Mouse (Mus musculus) embryonic stem cell, embryonic (primary cell): ENCODE measurements around the gene Tob1.

ENCODE experiments used
- CTCF ChIA-PET, 4 experiments: fragments of 300-600 bp in 2 of 4; fragments of 350-600 bp in 2 of 4; sonication (Branson Sonifier 250); formaldehyde crosslinking; loops; one replicate each; lab custom pipeline; 2022; ENCODE audit warnings: inconsistent platforms in 2 of 4; lab: Charles Lee
- POLR2A ChIA-PET, 4 experiments: fragments of 300-600 bp in 2 of 4; fragments of 350-600 bp in 2 of 4; sonication (Branson Sonifier 250); formaldehyde crosslinking; loops; one replicate each; lab custom pipeline; 2022; ENCODE audit warnings: antibody characterized with exemption in 4 of 4, inconsistent platforms in 1 of 4; lab: Charles Lee

Tob1 gene

GRCm38 (mm10) chr11:94234380-94234779 is 23.1 kb downstream of the Tob1 start:
- ChIA-PET POLR2A (interaction anchor here in 2 of 4 experiments (1.0 to 15.4 kb wide), 6 partner anchors 9 to 47 kb away, joined by 3 to 280 read pairs (median 9); partner anchors contain the start of genes Tob1 (in 2 of the 2) and Gm21885 (in 1 of the 2)), CTCF (interaction anchor here in 1 of 4 experiments (1.4 to 3.5 kb wide), 2 partner anchors 24 to 101 kb away, joined by 4 to 19 read pairs; partner anchors contain the start of gene Tob1)

DNA sequence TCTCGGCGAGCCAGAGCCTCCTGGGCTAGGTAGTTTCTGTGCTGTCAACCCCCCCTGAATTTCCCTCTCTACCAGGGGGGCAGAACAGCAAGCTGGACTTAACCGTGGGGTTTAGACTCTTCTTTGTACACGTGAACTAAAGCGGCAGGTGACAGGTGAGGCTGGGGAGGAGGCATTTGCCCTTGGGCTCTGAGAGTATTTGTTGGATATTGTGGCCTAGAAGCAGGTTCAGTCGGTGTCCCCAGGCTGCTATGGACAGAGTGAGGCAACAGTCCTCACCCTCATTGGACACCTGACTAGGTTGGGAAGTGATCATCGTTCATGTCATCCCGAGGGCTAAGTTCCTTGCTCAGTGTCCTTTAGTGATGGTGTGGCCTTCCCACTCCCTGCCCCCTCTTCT is 23.6 kb downstream of the Tob1 start:
- ChIA-PET CTCF (interaction anchor here in 2 of 4 experiments (0.6 to 3.5 kb wide), 5 partner anchors 12 to 171 kb away, joined by 4 to 19 read pairs (median 9); partner anchors contain the start of genes Tob1 (in 1 of the 2) and Wfikkn2 (in 1 of the 2)), POLR2A (interaction anchor here in 3 of 4 experiments (1.2 to 4.8 kb wide), 6 partner anchors 10 to 46 kb away, joined by 3 to 53 read pairs (median 10); partner anchors contain the start of genes Tob1 (in 3 of the 3) and Gm21885 (in 1 of the 3))

- ChIA-PET POLR2A (interaction anchor here (0.6 to 4.8 kb wide), 26 partner anchors 9 to 170 kb away, joined by 3 to 53 read pairs (median 6); partner anchors contain the start of genes Tob1 (in 3 of the 4), Gm21885 (in 1 of the 4) and Wfikkn2 (in 1 of the 4)), CTCF (interaction anchor here (0.6 to 3.5 kb wide), 27 partner anchors 9 to 250 kb away, joined by 3 to 19 read pairs (median 3); partner anchors contain the start of genes Spata20 (in 2 of the 4), Wfikkn2 (in 2 of the 4) and Tob1 (in 1 of the 4))
Measured at GRCm38 (mm10) chr11:94236074-94236473, 24.8 kb downstream of the Tob1 start.

DNA sequence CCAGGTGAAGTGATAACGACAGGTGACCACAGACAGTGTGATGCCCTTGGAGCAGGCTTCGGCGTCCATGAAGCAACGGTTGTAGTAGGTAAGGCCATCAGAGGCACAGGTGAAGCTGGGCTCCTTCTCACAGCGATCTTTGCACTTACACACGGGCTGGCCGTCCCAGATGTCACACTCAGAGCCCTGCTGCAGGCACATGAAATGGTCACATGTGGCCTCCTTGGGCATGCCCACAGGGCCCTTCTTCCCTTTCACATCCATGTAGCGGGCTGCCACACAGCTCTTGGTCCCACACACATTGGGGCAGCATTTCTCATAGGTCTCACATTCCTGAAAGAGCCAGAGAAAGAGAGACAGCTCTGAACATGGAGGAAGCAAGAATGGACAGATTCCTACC is 27.5 kb downstream of the Tob1 start:
- CTCF ChIA-PET, result interaction anchor here in 2 of 4 experiments (1.1 to 1.5 kb wide), 2 partner anchors 19 to 105 kb away, joined by 3 to 4 read pairs; no protein-coding TSS in a partner anchor

DNA sequence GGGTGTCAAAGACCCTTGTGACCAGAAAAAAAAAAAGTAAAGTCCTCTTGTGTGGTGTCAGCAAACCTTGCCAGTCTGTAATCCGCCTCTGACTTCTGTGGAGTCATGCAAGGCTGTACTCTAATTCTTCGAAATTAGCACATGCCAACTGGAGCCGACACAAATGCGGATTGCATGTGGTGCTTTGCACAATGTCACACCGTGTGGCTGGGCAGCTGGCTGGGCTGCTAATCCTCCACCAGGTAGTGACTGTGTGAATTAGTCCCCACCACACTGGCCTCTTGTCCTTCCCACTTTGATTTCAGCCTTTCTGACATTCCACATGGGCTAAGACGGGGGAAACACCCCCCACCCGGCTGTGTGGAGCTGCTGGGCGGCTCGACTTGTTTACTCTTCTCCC is 28.5 kb downstream of the Tob1 start:
- CTCF ChIA-PET, result interaction anchor here in 1 of 4 experiments (0.7 to 1.1 kb wide), 3 partner anchors 19 to 286 kb away, joined by 3 read pairs; no protein-coding TSS in a partner anchor
- POLR2A ChIA-PET, result interaction anchor here in 2 of 4 experiments (1.0 to 1.7 kb wide), 4 partner anchors 8 to 111 kb away, joined by 3 to 5 read pairs (median 3); partner anchors contain the start of gene Tob1 (in 2 of the 2)

More for the DNA sequence above, 27.5 kb downstream of the Tob1 start:
- POLR2A ChIA-PET, result interaction anchor here in 3 of 4 experiments (0.7 to 4.8 kb wide), 4 partner anchors 24 to 28 kb away, joined by 3 to 53 read pairs (median 22); partner anchors contain the start of gene Tob1 (in 3 of the 3)

GRCm38 (mm10) chr11:94242760-94243421 is 31.6 kb downstream of the Tob1 start:
- ChIA-PET POLR2A (interaction anchor here (0.5 to 4.6 kb wide), 21 partner anchors 11 to 744 kb away, joined by 3 to 25 read pairs (median 3); partner anchors contain the start of gene Tob1 (in 3 of the 4)), CTCF (interaction anchor here in 3 of 4 experiments (0.6 to 1.5 kb wide), 8 partner anchors 17 to 313 kb away, joined by 3 to 5 read pairs (median 4); no protein-coding TSS in a partner anchor)

DNA sequence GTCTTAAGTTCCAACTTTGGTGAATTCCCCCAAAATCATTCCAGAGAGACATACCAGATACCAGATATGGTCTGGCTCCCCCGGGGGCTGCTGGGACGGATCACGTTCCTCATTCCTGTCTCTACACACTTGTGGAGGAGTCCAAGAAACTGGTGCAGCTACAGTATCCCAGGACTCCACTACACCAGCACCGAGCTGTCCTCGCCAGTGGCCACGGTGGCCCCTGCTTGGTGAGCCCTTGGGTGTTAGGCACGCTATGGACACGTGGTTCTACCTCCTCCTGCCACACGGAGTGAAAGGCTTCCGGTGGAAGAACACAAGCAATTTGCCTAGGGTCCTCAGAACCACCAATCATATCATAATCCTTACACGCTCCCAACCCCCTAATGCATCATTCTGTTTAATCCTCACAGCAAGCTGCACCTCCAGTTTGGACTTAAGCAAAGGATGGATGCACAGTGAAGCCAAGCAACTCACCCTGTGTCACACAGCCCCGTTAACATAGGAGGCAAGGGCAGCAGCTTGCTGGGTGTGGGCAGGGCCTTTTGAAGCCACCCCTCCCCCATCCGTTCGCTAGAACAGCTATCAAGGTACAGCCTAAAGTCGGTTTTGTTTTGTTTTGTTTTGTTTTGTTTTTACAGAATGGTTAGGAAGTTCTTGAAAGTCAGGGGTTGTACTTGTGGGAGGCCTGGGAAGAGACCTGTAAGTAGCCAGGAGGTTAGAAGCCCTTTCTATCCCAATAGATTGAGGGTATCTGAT is 32.3 kb downstream of the Tob1 start:
- ChIA-PET CTCF (interaction anchor here (0.6 to 1.5 kb wide), 9 partner anchors 22 to 313 kb away, joined by 3 to 11 read pairs (median 3); no protein-coding TSS in a partner anchor), POLR2A (interaction anchor here (0.6 to 4.6 kb wide), 18 partner anchors 12 to 110 kb away, joined by 3 to 25 read pairs (median 4); partner anchors contain the start of gene Tob1 (in 4 of the 4))

DNA sequence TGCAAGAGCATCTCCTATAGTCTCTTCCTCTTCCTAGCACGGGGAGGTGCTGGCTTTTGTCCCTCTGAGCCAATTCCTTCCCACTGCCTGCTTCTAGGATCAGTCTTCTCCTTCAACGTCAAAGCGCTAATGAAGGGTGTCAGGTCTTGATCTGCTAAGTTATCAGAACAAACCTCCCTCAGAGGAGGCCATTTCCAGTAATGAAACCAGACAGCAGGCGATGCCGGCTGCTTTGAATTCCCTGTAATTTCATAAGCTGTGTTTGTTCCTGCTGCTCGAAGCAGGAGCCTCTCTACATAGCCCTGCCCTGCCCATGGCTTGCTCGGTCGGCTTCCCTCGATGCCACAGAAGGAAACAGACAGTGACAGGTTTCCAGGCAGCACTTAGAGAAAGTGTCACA is 33.1 kb downstream of the Tob1 start:
- ChIA-PET CTCF (interaction anchor here in 3 of 4 experiments (0.6 to 1.1 kb wide), 3 partner anchors 21 to 161 kb away, joined by 3 to 5 read pairs (median 3); no protein-coding TSS in a partner anchor), POLR2A (interaction anchor here in 3 of 4 experiments (0.8 to 4.6 kb wide), 10 partner anchors 13 to 109 kb away, joined by 3 to 25 read pairs (median 4); partner anchors contain the start of gene Tob1 (in 3 of the 3))

DNA sequence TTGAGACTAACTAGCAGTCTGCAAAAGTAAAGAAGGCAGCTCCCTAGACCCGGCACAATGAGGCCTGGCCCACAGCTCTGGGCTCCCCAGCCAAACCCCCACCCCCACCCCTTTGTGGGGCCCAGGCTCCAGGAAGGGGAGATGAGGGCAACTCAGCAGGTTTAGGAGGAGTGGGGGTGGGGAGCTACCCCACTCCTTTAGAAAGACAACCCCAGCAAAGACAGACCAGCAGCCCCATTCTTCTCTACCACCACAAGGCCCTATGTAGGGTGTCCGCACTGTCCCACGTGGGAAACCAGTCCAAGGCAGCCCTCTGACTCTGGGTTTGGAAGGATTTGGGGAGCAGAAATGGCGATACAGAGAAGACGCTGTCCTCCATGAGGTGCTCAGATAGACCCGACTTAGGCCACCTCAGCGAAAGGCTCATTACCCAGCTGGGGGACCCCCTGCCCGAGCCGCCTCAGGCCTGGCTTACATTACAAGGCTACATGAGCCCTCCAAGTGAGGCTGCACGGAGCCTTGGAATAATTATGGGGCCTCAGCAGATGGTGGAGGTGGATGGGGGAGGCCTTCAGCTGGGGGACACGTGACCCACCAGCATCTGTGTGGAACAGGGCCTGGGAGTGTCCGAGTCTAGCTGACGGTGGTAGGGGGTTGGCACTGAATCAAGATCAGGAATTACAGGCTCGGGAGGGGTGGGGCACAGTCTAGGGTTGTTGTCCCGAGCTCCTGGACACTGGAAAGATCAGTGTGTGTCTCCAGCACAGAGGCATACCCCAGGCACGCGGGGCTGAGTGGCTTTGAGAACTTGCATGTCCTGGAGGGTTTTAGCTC is 34.9 kb downstream of the Tob1 start, which contains the start of gene Wfikkn2:
TSS of gene Wfikkn2 (minus strand) at position 51 of the 834 bp plus-strand sequence.
- POLR2A ChIA-PET, result interaction anchor here in 3 of 4 experiments (0.6 to 3.5 kb wide), 14 partner anchors 10 to 1020 kb away, joined by 3 to 24 read pairs (median 4); partner anchors contain the start of gene Tob1 (in 3 of the 3)
- CTCF ChIA-PET, result interaction anchor here in 2 of 4 experiments (1.8 to 2.8 kb wide), 2 partner anchors 9 to 11 kb away, joined by 9 to 11 read pairs; no protein-coding TSS in a partner anchor

DNA sequence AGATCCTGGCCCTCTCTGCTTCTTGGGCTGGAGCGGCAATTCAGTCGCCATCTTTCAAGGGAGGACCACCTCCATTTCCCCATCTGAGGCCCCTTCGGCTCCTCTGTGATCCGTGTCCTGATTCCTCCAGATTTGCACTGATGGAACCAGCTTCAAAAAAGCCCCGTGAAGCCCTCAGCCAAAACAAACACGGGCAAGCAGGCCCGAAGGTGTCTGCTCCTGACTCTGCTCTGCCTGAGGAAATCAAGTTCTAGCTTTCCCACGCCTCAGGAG is 35.5 kb downstream of the Tob1 start:
- CTCF ChIA-PET, result interaction anchor here in 2 of 4 experiments (1.8 to 2.8 kb wide), 2 partner anchors 10 to 11 kb away, joined by 9 to 11 read pairs; no protein-coding TSS in a partner anchor
- POLR2A ChIA-PET, result interaction anchor here in 3 of 4 experiments (0.8 to 3.5 kb wide), 12 partner anchors 11 to 113 kb away, joined by 3 to 24 read pairs (median 4); partner anchors contain the start of gene Tob1 (in 3 of the 3)

DNA sequence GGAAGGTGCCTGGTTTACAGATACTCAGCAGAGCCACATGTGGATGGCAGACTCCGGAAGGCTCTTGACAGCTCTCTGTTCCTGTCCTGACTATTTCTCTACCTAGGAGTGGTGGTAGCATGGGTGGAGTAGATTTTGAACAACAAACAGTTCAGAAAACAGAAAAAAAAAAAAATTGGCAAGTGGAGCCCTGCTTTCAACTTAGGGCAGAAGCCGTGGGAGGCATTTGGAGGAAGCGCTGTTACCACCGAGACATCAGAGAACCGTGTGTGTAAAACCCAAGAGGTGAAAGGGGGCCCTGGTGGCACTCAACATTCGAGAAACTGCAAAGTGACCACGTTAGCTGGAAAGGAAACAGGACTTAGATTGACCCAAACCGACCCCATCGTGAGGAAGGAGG is 41.9 kb downstream of the Tob1 start:
- POLR2A ChIA-PET, result interaction anchor here in 3 of 4 experiments (0.6 to 1.7 kb wide), 3 partner anchors 39 to 137 kb away, joined by 3 to 15 read pairs (median 4); partner anchors contain the start of gene Tob1 (in 1 of the 3)
- CTCF ChIA-PET, result interaction anchor here in 2 of 4 experiments (1.2 to 1.5 kb wide), 2 partner anchors 18 to 120 kb away, joined by 3 read pairs; no protein-coding TSS in a partner anchor

DNA sequence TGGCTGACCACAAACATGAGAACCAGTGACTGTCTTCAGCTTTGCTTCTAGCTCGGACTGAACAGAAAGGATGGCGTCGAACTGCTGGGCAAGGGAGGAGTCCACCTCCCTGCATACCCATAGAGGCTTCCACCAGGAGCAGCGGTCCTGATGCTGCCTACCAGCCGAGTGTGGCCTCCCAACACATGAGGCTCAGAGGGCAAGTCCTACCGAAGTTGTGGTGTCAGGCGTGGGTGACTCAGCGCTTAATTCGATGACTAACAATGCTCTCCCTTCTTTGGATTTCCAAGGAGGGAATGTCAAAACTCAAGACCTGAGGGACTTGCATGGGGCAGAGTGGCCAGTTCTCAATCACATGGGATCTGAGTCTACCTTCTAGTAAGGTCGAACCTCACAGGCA is 42.4 kb downstream of the Tob1 start:
- POLR2A ChIA-PET, result interaction anchor here in 2 of 4 experiments (0.6 to 1.5 kb wide), 3 partner anchors 39 to 137 kb away, joined by 3 to 4 read pairs (median 4); partner anchors contain the start of gene Tob1 (in 1 of the 2)
- CTCF ChIA-PET, result no interaction called here

DNA sequence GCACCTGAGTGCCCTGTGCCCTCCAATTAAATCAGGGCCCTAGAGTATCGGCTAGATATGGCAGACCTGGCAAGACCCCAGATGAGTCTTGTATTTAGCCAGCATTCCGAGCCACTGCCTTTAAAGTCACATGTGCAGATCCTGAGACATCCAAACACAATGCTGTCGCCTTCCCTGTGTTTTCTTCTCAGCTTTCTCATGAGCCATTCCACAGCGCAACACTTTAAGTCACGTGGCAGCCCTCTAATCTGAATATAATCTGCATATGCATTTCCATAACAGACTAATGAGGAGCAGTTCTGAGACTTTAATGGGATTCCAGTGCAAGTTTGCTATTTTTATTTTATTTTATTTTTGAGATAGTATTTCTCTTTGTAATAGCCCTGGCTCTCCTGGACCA is 44.5 kb downstream of the Tob1 start:
- CTCF ChIA-PET, result interaction anchor here in 1 of 4 experiments (0.9 kb wide), 1 partner anchor 10 kb away, joined by 4 read pairs; no protein-coding TSS in a partner anchor

DNA sequence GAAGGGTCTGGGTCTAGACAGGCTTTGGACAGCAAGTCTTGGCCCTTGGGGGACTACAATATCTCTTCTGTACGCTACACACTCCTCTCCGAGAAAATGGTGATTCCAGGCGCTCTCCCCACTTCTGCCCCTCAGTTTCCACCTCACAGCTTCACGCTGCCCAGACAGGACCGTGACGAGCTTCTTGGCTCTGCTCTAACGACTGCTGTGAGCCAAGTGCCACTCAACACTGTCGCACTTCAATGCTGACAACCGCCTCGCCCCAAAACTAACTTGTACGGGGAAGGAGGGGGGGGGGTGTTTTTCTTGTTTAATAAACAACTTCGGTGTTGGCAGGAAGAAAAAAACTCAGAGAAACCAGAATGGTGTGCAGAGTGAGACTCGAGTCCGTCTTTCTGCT is 46.7 kb downstream of the Tob1 start:
- POLR2A ChIA-PET, result interaction anchor here in 1 of 4 experiments (0.7 kb wide), 1 partner anchor 12 kb away, joined by 3 read pairs; no protein-coding TSS in a partner anchor
- CTCF ChIA-PET, result interaction anchor here in 2 of 4 experiments (0.6 to 1.0 kb wide), 2 partner anchors 19 to 95 kb away, joined by 3 read pairs; no protein-coding TSS in a partner anchor

More for the DNA sequence above, 44.5 kb downstream of the Tob1 start:
- POLR2A ChIA-PET, result interaction anchor here in 2 of 4 experiments (0.7 to 1.5 kb wide), 7 partner anchors 9 to 290 kb away, joined by 3 to 7 read pairs (median 3); partner anchors contain the start of gene Tob1 (in 1 of the 2)

GRCm38 (mm10) chr11:94259814-94260213 is 48.6 kb downstream of the Tob1 start:
- CTCF ChIA-PET, result interaction anchor here in 1 of 4 experiments (0.8 kb wide), 1 partner anchor 27 kb away, joined by 3 read pairs; no protein-coding TSS in a partner anchor
- POLR2A ChIA-PET, result no interaction called here
